Mouse (Mus musculus): ENCODE measurements around the gene Rpusd3.

GRCm38 (mm10) chr6:113410001-113410400, 9.1 kb downstream of the Rpusd3 start:
- no peak for TF ChIP-seq CTCF (IDR thresholded peaks at IDR 0.05; ENCODE audit: insufficient read depth, low read length)
- no peak for TF ChIP-seq POLR2A (IDR thresholded peaks at IDR 0.05; ENCODE audit: borderline replicate concordance, extremely low read depth, low read depth, low read length)
